Mouse (Mus musculus) monocyte, adult 2 months (primary cell): ENCODE data around the gene Tor2a.
A peak's percentile ranks its signal among the peaks of the same experiment; 100 is the strongest.

Source experiments
- DNase-seq, 2 experiments: peaks; one replicate each; pipeline ENCODE4 v3.0.0; 2022; ENCODE audit warnings: low spot score in 2 of 2, low read depth in 1 of 2

Gene Tor2a

DNA sequence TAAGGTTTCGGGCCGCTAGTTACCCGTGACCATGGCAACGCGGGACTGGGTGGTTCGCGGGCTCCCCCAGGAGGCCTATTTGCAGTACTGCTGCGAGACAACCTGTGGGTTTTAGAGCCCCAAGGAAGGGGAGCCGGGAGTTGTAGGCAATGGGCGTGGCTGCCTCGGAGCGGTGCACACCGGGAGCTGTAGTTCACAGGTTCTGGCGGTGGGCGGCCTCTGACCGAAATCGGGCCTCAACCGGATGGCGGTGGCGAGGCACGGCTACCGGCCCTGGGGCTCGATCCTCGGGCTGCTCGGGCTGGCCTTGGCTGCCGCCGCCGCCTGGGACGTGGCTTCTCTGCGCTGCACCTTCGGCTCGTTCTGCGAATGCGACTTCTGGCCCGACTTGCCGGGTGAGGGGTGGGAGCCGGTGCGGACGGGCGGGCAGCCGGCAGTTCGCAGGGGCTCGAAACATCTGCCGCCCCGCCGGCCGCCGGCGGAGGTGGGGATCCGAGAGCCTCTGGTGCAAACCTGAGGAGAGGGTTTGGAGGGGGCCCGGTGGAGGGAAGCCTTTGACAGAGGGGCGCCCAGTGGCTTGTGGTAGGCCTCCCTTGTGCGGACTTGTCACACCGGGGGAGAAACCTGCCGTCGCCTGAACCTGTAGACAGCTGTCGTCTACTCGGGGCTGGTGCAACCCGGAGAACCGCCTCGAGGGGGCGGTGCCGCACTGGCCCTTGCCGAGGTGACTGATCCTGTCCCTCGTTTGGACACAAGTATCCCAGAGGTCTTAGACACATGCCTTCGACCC lies at the start of gene Tor2a:
Tor2a (plus strand) TSS at position 179 of the 790 bp plus-strand sequence.
- peak; percentile 89 to 91 for DNase-seq

DNA sequence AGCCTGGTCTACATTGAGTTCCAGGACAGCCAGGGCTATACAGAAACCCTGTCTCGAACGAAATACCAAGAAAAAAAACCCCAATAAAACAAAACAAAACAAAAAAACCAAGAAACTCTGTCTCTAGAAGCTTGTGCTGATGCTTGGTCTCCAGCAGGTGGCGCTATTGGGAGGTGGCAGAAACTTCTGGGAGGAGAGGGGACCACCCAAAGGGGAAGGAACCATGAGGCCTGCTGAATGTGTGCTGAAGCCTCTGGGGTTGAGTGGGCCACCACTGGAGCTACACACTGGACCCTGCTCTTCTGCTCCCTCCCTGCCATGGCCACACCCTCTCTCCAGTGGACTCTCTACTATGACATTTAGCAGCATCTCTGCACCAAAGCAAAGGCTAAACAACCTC lies 48.4 kb upstream of the Tor2a start:
- DNase-seq = peak in 1 of 2 experiments; percentile 42

DNA sequence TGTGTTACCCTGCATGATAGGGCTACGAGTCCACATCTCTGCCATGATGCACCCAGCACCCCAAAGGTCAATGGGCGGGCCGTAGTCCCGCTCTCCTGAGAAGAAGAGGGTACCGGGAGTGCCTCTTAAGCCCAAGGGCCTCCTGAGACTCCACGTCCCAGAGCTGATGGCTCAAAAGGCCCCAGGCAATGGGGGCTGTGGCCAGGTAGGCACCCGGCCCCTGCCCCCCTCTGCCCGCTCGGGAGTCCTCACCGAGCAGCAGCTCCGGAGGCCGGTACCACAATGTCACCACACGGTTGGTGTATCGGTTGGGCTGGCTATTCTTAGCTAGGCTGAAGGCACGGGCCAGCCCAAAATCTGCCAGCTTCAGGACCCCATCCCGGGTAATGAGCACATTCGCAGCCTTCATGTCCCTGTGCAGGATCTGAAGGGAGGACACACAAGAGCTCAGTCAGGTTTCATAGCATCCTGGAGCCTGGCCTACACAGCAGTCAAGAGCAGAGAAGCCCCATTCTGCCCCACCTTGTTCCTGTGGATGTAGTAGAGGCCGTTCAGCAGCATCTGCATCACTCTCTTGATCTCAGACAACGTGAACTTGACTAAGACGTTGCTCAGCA lies 47.4 kb upstream of the Tor2a start:
- no peak for DNase-seq

DNA sequence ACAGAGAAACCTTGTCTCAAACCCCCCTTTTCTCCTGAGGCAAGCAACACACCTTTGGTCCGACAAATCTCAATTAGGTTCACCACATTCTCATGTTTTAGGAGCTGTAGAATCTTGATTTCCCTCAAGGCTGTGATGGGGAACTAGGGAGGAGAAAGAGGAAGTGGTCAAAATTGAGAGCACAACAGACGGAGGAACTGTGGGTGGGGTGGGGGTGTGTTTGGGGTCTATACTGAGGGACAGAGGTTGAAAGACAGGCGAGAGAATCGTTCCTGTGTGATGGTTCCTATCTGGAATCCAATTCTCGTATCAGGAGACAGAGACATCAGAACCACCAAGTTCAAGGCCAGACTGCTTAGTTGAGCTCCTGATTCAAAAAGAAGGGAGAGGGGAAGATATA lies 46.6 kb upstream of the Tor2a start:
- DNase-seq = peak in 1 of 2 experiments; percentile 44

DNA sequence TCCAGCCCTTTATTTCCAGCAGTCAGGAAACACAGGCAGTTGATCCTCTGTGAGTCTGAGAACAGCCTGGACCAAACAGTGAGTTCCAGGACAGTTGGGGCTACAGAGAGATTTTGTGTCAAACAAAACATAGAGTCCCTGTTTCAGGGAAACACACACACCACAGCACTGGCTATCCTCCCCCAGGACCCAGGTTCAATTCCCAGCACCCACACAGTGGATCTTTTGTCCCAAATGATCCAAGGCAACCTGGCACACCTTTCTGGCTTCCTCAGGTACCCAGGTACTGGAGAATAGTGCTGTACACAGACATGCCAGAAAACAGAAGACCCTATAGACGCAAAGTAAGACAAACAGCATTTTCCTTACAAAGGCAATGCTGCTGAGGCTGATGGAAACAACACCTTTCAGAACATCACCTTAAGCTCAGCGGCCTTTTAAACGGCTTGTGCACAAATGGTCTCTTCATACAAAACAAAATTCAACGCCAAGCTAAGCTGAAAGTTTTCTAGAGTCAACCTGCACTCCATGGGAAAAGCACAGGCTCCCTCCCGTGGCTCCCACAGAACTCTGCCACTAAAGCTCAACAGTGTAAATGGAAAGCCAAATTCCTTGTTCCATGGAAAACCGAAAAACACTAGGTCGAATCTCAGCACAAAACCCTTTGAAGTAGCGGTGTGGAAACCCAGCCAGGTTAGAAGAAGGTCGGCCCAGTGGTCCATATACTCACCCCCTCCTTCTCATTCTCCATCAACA lies 45.6 kb upstream of the Tor2a start:
- no peak for DNase-seq

DNA sequence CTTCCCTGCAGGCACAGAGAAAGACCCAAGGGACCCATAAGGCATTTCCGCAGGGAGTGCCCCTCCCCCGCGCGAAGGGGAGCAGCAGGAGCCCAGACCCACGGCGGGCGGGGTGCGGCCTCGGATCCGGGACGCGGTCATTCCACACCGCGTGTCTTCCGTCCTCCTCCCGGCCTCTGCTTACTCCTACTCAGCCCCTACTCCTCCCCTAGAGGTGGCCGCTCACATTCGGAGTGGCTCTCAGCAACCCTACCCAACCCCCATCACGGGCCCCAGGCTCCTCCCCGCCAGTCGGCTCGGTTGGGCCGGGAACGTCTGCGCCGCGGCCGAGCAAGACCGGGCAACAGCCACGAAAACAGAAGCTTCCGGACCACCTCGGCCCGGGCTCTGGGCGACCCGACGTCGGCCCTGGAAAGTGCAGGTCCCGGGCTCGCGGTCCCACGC lies 44.9 kb upstream of the Tor2a start:
- DNase-seq = peak in 1 of 2 experiments; percentile 54

DNA sequence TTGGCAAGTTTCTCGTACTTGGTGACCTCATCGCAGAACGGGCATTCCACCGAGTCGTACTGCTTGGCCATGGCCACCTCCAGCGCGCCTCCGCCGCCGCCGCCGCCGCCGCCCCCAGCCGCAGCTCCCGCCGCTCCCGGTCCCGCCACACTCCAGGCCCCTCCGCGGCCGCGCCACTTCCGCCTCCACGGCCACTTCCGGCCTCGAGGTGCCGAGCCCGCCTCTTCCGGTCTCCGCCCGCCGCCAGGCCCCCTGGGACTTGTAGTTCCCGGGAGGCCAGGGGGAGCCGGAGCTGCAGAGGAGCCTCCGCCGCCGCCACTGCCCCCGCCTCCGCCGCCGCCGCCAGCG lies 44.5 kb upstream of the Tor2a start:
- DNase-seq = peak; percentile 83 to 93

DNA sequence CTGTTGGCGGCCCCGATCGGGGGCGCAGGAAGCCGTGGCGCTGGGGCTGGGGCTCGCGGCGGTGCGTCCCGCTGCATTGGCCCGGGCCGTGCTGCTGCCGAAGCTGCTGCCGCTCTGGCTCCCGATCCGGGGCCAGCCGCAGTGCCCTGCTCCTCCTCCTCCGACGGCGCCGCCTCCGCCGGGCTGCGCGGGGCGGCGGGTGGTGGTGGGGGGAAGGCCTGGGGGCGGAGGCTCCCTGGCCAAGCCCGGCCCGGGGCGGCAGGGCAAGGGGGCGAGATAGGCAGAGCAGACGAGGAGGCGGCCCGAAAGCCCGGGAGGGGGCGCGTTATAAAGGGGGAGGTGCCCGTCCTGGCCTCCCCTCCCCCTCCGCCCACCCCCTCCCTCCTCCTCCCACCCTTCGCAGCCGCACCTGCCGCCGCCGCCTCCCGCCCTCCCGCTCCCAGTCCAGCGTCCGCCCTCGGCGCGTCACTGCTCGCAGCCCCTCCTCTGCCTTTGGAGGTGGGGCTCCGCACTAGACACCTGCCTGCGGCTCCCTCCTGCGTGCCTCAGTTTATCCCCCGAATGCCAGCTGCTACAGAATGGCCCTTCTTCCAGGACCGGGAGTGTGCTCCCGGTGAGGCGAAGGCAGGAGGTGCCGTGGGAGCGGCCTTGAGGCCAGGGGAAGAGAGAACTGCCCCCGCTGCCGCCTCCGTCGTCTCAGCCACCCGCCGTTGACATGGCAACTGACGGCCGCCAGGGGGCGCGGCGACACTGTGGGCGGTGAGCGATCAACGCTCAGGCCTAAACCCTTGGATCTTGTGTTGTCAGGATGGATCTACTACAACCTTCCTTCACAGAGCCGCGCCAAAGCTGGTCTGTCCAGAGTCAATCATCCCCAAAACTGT lies 43.9 kb upstream of the Tor2a start, which contains the start of gene Cdk9:
Cdk9 (minus strand) TSS at position 143 of the 884 bp plus-strand sequence.
- DNase-seq = peak; percentile 91 to 96

DNA sequence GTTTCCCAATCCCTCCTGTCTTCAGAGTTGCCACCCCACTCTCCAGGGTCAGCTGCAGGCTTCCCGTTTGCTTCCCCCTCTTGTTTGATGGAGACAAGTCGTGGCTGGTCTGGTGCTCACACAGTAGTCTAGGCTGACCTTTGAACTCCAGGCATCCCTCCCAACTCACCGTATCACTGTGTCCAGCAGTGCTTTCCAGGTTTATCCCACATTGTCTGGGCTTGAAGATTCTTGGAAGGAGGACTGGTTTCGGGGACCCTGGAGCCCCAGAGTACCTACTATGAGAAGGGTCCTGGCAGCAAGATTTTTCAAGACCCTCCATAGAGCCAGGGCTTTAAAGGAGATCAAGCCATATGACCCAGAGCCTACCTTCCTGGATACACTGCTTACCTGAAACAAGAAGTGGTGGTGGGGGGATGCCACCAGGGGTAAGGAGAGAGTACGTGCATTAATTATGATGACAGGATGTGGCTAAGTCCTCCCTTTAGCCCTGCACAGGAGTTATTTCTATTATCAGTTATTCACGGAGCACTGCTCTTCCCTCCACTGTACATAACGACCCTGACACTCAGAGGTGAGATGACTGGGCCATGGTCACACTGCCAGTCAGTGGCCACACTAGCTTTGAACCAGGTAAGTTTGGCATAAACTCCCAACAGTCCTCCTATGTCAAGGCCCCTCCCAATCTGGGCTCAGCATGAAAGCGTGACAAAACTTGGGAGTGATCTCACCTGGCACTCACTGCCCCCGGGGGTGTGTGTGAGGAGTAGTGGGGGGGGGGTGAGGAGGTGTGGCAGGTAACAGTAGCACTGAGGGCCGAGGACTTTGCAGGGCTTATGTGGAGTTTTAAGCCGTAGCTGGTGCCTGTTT lies 42.7 kb upstream of the Tor2a start:
- DNase-seq = no peak

DNA sequence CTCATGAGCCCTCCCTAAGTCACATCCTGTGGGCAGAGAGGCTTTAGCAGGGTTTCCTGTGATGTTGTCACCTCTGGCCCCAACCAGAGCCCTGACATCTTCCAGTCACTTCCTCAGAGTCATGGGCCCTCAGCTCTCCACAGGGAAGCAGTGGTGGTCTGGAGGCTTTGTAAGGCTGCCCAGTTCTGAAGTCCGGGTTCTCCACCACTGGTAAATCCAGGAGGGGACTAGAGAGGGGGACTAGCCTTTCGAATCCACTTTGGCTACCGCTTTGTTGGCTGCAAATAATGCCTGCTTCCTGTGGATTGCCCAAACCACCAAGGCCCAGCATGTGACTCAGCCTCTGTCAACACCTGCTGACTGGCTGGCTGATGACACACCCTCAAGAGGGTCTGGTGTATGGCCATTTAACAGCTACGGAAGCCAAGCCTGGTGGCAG lies 42.0 kb upstream of the Tor2a start:
- peak; percentile 77 for DNase-seq

DNA sequence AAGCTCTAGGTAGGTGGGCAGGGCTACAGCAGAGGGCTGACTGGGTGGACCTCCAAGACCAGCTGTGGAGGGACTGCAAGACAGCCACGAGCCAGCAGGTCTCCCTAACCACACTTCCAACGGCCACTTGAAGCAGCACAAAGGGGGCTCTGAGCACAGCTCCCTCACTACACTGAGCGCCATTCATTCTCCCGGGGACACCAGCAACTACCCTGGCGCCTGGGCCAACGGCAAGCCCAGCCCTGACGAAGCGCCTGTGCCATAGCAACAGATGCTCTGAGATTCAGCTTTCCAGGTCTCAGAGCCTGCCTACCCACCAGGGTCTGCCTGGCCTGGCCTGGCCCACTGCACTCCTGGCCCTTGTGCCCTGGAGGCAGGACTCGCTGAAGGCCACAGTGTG lies 38.3 kb upstream of the Tor2a start:
- no peak for DNase-seq

DNA sequence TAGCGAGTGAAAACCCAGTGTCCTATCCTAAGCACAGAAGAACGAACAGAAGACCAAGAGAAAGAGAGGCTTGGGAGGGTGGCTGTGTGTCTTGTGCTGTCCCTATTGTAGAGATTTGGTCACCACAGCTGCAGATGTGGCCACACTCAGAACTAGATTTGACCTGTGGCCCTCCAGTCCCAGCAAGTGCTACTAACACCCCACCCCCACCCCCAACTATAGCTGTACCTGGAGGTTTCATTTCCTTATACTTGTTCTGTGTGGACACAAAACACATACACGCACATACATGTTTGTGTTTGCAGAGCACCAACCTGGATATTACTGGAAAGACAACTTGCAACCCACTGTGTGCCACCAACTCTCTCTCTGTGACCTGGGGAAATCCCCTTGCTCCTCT lies 37.0 kb upstream of the Tor2a start:
- DNase-seq = no peak

DNA sequence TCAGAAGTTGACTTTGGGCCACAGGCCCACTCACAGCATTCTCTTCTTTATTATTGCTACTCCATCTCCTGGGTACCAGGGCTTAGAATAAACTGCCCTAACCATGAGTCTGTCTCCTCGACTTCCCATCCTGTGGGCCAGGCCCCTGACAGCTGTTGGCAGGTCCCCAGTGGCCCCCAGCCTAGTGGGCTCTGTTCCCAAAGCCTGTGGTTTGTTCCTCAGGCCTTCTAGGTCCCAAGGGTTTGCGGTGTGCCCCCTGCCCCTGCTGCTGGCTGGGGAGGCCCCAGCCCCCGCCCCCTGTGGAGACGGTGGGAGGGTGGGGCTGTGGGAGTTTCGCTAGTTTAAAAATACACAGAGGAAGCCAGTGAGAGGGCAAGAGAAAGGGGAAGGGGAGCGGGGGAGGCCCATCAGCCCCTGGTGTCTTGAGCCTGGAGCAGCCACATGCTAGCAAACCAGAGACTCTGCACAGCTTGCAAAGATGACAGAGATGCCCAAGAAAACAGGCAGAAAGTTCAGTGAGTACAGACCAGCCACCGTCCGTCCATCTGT lies 36.3 kb upstream of the Tor2a start, which contains the start of gene Sh2d3c:
Sh2d3c (plus strand) TSS at position 375 of the 549 bp plus-strand sequence.
- DNase-seq = peak in 1 of 2 experiments; percentile 39

DNA sequence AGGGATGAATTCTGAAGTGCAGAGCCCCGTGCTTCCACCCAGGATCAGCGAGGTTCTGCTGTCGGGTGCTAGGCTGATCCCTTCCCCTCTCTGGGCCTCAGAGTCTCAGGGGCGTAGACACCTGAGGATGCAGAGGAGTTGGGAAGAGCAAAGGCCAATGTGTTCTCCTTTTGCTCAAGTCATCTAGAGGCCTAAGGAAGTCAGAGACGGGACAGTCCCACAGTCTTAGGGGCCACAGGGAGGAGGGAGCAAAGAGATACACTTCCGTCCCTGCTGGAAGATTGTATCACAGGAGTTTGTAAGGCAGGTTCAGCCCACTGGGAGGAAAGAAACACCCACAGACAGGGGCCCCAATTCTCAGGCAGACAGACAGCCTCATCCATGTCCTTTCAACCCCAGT lies 35.0 kb upstream of the Tor2a start:
- peak in 1 of 2 experiments; percentile 33 for DNase-seq

DNA sequence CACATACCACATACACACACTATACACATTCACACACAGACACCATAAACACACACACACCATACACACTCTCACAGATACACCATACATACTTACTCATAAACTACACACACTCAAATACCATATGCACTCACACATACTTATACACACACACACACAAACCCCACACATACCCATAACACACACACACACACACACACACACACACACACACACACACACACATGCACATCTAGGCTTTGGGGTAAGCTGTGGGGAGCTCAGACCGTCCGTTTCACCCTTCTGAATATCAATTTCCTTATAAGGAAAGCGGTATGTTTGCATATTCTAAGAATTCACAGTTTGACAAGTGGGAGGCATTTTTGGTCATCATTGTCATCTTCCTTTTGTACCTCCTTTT lies 34.5 kb upstream of the Tor2a start:
- no peak for DNase-seq

DNA sequence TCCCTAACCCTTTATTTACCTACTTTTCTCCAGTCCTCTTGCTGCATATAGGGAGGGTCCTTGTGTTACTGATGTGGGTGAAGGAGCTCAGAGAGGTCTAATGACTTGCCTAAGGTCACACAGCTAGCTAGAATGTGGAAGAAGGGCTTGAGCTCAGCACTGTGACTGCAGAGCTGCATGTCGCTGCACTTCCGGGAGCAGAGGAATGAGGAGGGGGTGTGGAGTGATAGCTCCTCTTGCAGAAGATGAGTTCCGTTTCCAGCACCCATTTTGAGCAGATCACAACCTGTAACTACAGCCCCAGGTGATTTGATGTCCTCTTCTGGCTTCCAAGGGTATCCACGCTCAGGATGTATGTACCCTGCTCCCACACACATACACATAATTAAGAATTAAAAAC lies 32.9 kb upstream of the Tor2a start:
- no peak for DNase-seq

DNA sequence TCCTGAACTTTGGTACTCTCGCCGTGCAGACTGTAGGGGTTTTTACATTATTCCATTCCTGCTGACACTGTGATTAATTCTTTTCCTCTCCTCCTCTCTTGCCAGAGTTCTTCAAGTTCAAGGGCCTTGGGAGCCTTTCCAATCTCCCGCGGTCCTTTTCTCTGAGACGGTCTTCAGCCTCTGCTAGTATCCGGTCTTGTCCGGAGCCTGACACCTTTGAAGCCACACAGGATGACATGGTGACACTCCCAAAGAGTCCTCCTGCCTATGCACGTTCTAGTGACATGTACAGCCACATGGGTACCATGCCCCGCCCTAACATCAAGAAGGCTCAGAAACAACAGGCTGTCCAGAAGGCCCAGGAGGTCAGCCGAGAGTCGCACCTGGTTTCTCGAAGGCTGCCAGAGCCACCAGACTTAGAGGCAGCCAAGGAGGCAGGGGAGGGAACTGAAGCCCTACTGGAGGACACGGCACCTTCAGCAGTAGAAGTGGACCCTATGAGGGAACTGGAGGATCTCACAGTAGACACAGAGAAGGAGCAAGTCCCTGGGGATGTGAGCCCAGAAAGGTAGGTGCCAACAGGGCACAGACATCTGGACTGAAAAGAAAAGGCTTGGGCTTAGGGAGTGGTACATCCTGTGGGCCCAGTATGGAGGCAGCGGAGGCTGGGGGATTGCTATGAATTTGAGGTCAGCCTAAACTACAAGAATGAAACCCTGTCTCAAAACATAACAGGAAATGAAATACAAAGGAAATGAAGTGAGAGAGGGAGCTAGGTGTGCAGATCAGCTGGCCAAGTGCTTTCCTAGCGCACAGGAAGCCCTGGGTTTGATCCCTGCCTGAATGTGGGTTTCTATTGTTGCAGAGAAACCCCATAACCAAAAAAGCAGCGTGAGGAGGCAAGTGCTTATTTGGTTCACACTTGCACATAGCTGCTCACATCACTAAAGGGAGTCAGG lies 31.9 kb upstream of the Tor2a start:
- DNase-seq = no peak

DNA sequence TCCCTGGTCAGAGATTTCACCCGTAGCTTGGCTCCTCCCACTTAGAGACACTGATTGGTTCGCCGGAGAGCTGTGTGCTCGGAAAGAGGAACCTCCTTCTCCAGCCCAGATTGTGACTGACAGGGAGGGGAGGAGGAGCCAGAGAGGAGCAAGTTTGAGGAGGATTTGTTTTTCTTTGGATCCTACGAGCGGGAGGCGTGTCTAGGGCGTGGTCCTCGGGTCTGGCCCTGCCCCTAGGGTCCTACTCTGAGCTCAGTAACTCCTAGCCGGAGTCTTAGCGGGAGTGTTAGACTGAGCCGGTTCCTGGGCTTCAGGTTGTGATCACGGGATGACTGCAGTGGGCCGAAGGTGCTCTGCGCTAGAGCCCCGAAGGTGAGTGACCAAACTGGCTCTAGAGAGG lies 29.6 kb upstream of the Tor2a start:
- peak; percentile 68 for DNase-seq
